Mouse (Mus musculus) midbrain, embryonic 14.5 days (tissue): ENCODE measurements around the gene Zfp704. TPM values are rescaled to one million over a fixed set of nuclear protein-coding genes. Genes with fewer than 3 reads are reported as not detected.

Source experiments
- ATAC-seq: fragments of 200-750 bp; cut with Nextera tagmentation; 2 replicates; pipeline ENCODE4 v1.8.0; 2017; ENCODE audit warnings: moderate number of reproducible peaks, moderate library complexity; ENCODE audit not compliant: low FRiP score, low TSS enrichment
- DNase-seq: peaks from one replicate; pipeline ENCODE4 v3.0.0-alpha.2; 2015
- H3K27ac ChIP-seq: fragments of 300-500 bp; sonication (generic); replicated peaks from 2 replicates; pipeline ENCODE4 v1.5.1; 2014; ENCODE audit warnings: mild to moderate bottlenecking, low read depth, low read length, moderate library complexity
- H3K27me3 ChIP-seq: fragments of 300-500 bp; sonication (generic); 2 replicates; pipeline ENCODE4 v1.6.1; 2014; ENCODE audit warnings: low read length, control low read depth, mixed read lengths; ENCODE audit not compliant: control insufficient read depth, insufficient read depth
- H3K36me3 ChIP-seq: fragments of 300-500 bp; sonication (generic); 2 replicates; pipeline ENCODE4 v1.6.1; 2014; ENCODE audit warnings: low read length, control low read depth; ENCODE audit not compliant: control insufficient read depth, insufficient read depth
- H3K4me1 ChIP-seq: fragments of 300-500 bp; sonication (generic); 2 replicates; pipeline ENCODE4 v1.6.1; 2014; ENCODE audit warnings: mild to moderate bottlenecking, antibody characterized with exemption, low read length, control low read depth; ENCODE audit not compliant: control insufficient read depth, insufficient read depth
- H3K4me2 ChIP-seq: fragments of 300-500 bp; sonication (generic); 2 replicates; pipeline ENCODE4 v1.6.1; 2014; ENCODE audit warnings: mild to moderate bottlenecking, low read length, moderate library complexity
- H3K4me3 ChIP-seq: fragments of 300-500 bp; sonication (generic); replicated peaks from 2 replicates; pipeline ENCODE4 v1.5.1; 2014; ENCODE audit warnings: low read depth, low read length
- H3K9ac ChIP-seq: fragments of 300-500 bp; sonication (generic); replicated peaks from 2 replicates; pipeline ENCODE4 v1.6.1; 2014; ENCODE audit warnings: mild to moderate bottlenecking, low read length, moderate library complexity
- H3K9me3 ChIP-seq: fragments of 300-500 bp; sonication (generic); 2 replicates; pipeline ENCODE4 v1.6.1; 2016; ENCODE audit warnings: low read length, control low read depth, mixed read lengths; ENCODE audit not compliant: control insufficient read depth
- WGBS: fragments of 180-500 bp; shearing (Covaris S2); extraction: QIAGEN DNeasy Blood & Tissue Kit; methylation state at CpG from one replicate; pipeline ENCODE4 v1.1.7; 2014; 5-methylcytosine and 5-hydroxymethylcytosine counted together
- polyA plus RNA-seq: library from polyadenylated mRNA; unstranded; fragments of >200 nt; fragmentation: Nextera tagmentation; extraction: Ambion mirVana; gene quantifications from 2 replicates; pipeline ENCODE4 v1.2.1, GENCODE M21; 2014

The Zfp704 gene
- polyA plus RNA-seq, 1 experiment from 2014 or later, result 14.8 TPM

DNA sequence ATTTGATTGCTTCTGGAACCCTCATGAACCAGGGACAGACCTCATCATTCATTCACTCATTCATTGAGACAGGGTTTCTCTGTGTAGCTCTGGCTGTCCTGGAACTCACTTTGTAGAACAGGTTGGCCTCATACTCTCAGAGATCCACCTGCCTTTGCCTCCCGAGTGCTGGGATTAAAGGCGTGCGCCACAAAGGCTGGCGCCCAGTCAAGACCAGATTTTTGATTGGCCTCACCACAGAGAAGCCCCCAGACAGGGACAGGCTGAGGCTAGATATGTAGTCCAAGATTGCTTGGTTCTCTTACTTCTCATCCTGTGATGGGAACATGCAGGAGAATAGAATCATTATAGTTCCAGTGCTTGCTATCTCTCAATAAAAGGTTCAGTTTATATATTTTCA lies 105.5 kb downstream of the Zfp704 start:
- WGBS, result 92% methylated on average over 4 of the region's 4 CpGs

DNA sequence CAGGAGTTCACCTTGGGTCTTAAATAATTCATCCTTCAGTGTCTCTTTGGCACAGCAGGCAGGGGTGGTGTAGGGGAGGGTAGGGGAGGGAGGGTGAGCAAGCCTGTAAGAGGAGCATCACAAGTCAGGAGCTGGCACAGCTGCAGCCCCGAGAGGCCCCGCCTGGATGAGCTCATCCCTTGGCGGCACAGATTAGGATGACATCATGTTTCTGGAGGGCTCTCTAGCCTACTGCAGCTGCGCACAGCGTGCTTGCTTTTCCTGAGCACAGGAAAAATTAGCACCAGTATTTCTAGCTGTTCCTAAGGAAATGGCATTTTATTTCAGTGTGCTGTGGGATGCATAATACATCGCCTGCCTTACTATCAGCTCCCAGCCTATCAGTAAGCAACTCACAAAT lies 109.2 kb downstream of the Zfp704 start:
- ATAC-seq, result peak; percentile 97
- Histone ChIP-seq H3K27ac (peak overlapping the region; percentile 77), H3K4me3 (no peak overlapping the region), H3K9me3 (no peaks in the 10 kb centered on the region), H3K36me3 (no peaks in the 10 kb centered on the region), H3K27me3 (no peaks in the 10 kb centered on the region), H3K4me1 (peaks cover 23% of the 10 kb centered on the region), H3K9ac (no peak overlapping the region), H3K4me2 (peak overlapping the region; percentile 31)
- 8% methylated on average over 6 of the region's 6 CpGs for WGBS
- peak; percentile 94 for DNase-seq

More for the DNA sequence above, 105.5 kb downstream of the Zfp704 start:
- no peaks in the 10 kb centered on the region for H3K9me3 ChIP-seq
- H3K4me2 ChIP-seq, result no peak overlapping the region
- ATAC-seq (no peak), DNase-seq (no peak)
- no peak overlapping the region for H3K27ac ChIP-seq
- no peak overlapping the region for H3K9ac ChIP-seq
- no peak overlapping the region for H3K4me3 ChIP-seq
- H3K27me3 ChIP-seq, result no peaks in the 10 kb centered on the region
- no peaks in the 10 kb centered on the region for H3K36me3 ChIP-seq
- peaks cover 20% of the 10 kb centered on the region for H3K4me1 ChIP-seq

DNA sequence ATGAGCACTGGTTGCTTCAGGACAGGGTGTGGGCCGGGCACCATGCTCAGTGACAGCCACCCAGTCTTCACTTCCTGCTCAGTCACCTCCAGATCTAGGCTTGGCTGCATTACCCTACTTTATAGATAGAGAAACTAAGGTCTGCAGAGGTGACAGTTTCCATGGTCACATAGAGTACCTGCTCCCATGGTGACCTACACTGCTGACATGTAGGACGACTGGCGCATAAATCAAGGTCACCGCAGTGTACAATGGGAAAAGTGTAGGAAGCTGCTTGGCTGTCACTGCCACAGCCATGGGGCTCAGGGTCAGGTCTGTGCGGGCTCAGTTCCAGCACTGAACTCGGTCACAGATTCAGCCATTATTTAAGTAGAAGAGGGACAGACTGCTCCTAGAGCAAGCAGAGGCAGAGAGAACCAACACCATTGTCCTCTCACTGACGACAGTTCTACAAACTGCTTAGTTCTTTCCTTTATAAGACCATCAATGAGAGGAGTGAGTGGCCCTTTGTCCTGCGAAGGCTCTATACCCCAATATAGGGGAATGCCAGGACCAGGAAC lies 109.8 kb downstream of the Zfp704 start:
- peak overlapping the region; percentile 77 for H3K27ac ChIP-seq
- ATAC-seq (peak; percentile 35), DNase-seq (peak; percentile 50)
- H3K4me3 ChIP-seq, result no peak overlapping the region
- no peaks in the 10 kb centered on the region for H3K27me3 ChIP-seq
- H3K9me3 ChIP-seq, result no peaks in the 10 kb centered on the region
- 37% methylated on average over 8 of the region's 8 CpGs for WGBS
- H3K9ac ChIP-seq, result peak overlapping the region; percentile 17; the same call in 1 of the 2 replicates
- peak overlapping the region; percentile 31; the same call in 1 of the 2 replicates for H3K4me2 ChIP-seq
- no peaks in the 10 kb centered on the region for H3K36me3 ChIP-seq
- peaks cover 23% of the 10 kb centered on the region for H3K4me1 ChIP-seq

DNA sequence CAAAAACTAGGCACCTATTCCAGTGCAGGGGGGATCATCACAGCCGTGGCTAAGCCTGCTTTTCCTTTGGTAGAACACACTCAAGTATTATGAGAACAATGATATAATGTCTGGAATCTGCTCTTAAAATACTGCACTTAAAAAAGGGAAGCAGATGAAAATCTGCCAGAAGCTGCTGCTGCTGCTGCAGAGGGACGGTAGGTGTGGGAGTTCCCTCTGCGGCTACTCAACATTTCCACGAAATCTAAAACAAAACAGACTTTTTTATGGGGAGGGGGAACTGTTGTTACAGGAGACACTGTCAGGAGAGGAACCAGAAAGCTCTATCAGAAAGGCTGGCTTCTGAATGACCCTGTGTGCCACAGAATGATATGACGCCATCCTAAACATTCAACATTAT lies 110.4 kb downstream of the Zfp704 start:
- H3K4me3 ChIP-seq, result no peak overlapping the region
- H3K4me1 ChIP-seq, result peaks cover 23% of the 10 kb centered on the region
- no peak for ATAC-seq
- H3K27ac ChIP-seq, result peak overlapping the region; percentile 77; the same call in 1 of the 2 replicates
- H3K27me3 ChIP-seq, result no peaks in the 10 kb centered on the region
- WGBS, result 66% methylated on average over 5 of the region's 5 CpGs
- no peaks in the 10 kb centered on the region for H3K9me3 ChIP-seq
- no peak overlapping the region for H3K4me2 ChIP-seq
- DNase-seq, result peak; percentile 5
- no peak overlapping the region for H3K9ac ChIP-seq
- no peaks in the 10 kb centered on the region for H3K36me3 ChIP-seq

DNA sequence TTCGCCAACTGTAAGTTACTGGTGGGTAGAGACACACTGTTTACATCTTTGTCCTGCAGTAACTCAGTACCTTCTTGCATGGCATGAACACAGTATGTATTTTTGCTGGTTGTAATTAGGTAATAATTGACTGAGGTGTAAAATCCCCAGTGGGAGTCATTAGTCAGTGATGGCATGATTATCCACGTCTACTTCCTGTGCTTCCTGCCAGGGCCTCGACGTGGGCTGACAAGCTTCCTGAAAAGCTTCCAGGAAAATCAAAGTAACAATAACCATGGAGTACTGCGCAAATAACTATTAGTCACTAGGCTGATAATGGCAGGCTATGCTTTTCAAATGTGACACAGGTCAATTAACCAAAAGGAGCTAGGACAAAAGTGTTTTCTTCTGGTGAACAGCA lies 112.6 kb downstream of the Zfp704 start:
- Histone ChIP-seq H3K9me3 (no peaks in the 10 kb centered on the region), H3K27ac (no peak overlapping the region), H3K4me1 (peaks cover 23% of the 10 kb centered on the region), H3K4me2 (no peak overlapping the region), H3K4me3 (no peak overlapping the region), H3K36me3 (no peaks in the 10 kb centered on the region), H3K9ac (no peak overlapping the region), H3K27me3 (no peaks in the 10 kb centered on the region)
- WGBS, result 52% methylated on average over 5 of the region's 5 CpGs
- peak; percentile 9 for DNase-seq
- ATAC-seq, result no peak

DNA sequence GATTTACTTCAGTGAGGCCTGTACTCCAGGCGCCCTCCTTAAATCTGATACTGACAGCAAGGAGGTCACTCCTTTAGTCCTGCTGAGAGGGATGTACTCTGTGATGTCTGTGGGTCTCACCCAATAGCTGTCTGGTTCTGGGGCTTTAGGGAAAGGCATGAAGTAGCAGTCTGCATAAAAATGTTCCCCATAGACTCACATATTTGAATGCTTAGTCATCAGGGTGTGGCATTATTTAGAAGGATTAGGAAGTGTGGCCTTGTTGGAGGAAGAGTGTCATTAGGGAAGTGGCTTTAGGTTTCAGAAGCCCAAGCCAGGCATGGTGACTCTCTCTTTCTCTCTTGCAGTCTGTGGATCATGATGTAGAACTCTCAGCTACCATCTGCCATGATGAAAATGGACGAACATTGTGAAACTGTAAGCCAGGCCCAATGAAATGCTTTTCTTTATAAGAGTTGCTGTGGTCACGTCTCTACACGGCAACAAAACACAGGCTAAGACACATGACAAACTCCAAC lies 118.1 kb downstream of the Zfp704 start:
- Histone ChIP-seq H3K9me3 (no peaks in the 10 kb centered on the region), H3K4me2 (no peak overlapping the region), H3K27me3 (no peaks in the 10 kb centered on the region), H3K4me1 (no peaks in the 10 kb centered on the region), H3K27ac (no peak overlapping the region), H3K9ac (no peak overlapping the region), H3K4me3 (no peak overlapping the region), H3K36me3 (no peaks in the 10 kb centered on the region)
- no peak for ATAC-seq
- no peak for DNase-seq
- 77% methylated on average over 4 of the region's 4 CpGs for WGBS

DNA sequence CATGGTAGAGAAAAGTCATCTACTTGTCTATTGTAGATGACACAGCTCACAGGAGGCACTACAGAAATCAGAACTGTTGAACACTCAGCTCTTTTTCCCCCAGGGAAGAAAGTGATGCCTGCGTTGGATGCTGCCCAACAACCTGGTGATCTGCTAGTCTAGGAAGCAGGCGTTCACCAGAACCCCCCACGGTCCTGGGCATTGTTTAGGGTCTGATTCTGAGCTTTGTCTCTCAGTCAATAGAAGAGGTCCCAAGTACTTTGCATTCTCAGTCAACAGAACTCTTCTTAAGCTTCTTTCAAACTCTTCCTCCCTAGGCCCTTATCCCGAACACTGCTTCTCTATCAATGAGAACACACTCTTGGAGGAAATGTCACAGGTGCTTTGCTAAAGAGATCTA lies 122.2 kb downstream of the Zfp704 start:
- ATAC-seq (no peak), DNase-seq (no peak)
- H3K4me1 ChIP-seq, result no peaks in the 10 kb centered on the region
- H3K9me3 ChIP-seq, result no peaks in the 10 kb centered on the region
- H3K27me3 ChIP-seq, result no peaks in the 10 kb centered on the region
- WGBS, result 59% methylated on average over 4 of the region's 4 CpGs
- H3K27ac ChIP-seq, result no peak overlapping the region
- no peak overlapping the region for H3K4me3 ChIP-seq
- H3K36me3 ChIP-seq, result no peaks in the 10 kb centered on the region
- no peak overlapping the region for H3K4me2 ChIP-seq
- no peak overlapping the region for H3K9ac ChIP-seq

DNA sequence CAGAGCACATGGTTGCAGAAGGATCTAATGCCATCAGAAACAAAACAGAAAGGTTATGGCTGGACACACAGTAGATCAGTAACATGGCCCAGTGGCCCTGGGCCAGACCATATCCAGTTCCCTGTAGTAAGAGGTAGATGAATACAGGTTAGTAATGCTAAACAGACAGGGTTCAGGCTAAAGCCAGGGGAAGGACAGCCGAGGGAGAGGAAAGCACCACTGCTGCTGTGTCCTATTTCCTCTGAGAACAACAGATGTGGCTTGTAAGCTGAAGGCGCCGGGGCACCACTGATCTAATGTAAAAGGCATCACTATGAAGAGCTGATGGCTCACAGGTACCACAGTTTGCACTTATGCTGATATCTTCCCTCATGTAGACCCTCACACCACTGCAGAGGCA lies 124.4 kb downstream of the Zfp704 start:
- no peak for ATAC-seq
- Histone ChIP-seq H3K4me3 (no peak overlapping the region), H3K36me3 (no peaks in the 10 kb centered on the region), H3K4me1 (no peaks in the 10 kb centered on the region), H3K9ac (no peak overlapping the region), H3K9me3 (no peaks in the 10 kb centered on the region), H3K27ac (no peak overlapping the region), H3K27me3 (no peaks in the 10 kb centered on the region), H3K4me2 (no peak overlapping the region)
- WGBS, result 94% methylated on average over 3 of the region's 3 CpGs
- DNase-seq, result no peak

DNA sequence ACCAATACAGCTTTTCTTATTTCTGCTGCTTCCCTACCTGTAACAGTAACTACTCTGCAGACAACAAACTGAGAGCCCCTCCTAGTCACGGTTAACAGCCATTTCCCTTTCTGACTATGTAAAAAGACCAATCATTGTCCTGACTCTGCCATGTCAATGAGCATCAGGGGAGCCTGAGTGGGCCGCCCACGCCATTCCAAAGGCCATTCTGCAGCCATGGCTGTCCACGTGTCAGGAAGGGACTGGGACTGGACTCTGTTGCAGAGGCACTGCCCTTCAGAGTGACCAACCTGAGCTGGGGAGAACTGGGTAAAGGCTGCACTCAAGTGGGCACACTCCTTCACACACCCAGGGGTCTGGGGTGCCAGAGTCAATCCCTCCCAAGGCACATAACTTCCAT lies 127.9 kb downstream of the Zfp704 start:
- Histone ChIP-seq H3K36me3 (no peaks in the 10 kb centered on the region), H3K4me1 (no peaks in the 10 kb centered on the region), H3K9ac (no peak overlapping the region), H3K4me3 (no peak overlapping the region), H3K4me2 (no peak overlapping the region), H3K9me3 (no peaks in the 10 kb centered on the region), H3K27ac (no peak overlapping the region), H3K27me3 (no peaks in the 10 kb centered on the region)
- 87% methylated on average over 4 of the region's 4 CpGs for WGBS
- no peak for DNase-seq
- no peak for ATAC-seq
